Mouse (Mus musculus) retina, postnatal 1 day (tissue): ENCODE results near the gene Slc41a2.

ENCODE experiments used
- DNase-seq: peaks from one replicate; pipeline ENCODE4 v3.0.0-alpha.2; 2012

The Slc41a2 gene

GRCm38 (mm10) chr10:83183634-83184479 is 153.8 kb downstream of the Slc41a2 start:
- no peak for DNase-seq

- peak; percentile 86 for DNase-seq
Observed at GRCm38 (mm10) chr10:83182573-83182960, 155.1 kb downstream of the Slc41a2 start.

DNA sequence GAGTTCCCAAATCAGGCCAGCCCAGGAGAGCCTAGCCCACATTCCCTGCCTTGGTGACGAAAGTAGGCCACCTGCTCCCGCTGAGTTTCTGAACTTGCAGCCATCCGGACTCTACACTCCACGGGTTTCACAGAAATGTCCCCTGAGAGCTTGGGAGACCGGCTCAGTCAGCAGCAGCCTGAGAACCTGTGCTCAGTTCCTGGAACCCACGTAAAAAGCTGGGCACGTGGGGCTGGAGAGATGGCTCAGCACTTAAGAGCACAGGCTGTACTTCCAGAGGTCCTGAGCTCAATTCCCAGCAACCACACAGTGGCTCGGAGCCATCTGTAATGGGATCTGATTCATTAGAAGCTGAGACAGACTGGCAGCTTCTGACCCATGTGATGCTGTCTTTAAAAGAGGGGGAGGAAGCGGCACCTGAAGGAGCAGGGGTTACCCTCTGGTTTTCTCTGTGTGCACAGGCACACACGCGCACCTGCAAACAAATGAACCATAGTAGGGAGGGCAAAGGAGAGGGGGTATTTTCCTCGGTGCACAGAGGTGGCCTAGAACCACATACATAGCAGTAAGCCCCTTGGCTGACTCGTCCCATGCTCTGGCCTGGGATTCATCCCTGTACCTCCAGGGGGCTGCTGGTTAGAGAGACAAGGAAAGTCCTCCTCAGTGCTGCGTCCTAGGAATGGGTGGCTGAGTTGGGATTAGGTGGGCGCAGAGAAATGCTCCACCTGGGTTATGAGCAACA is 155.7 kb downstream of the Slc41a2 start:
- DNase-seq: peak; percentile 68
